Mouse (Mus musculus) kidney, adult 2 months (tissue): ENCODE measurements around the gene Adam8.

ENCODE experiments used
- CTCF ChIP-seq: fragments of 200-500 bp; conservative IDR thresholded peaks from 2 replicates; pipeline ENCODE4 v1.5.1; 2011; ENCODE audit warnings: low read depth, mild to moderate bottlenecking, control low read depth, low read length, moderate library complexity, mixed read lengths; ENCODE audit not compliant: insufficient read depth, insufficient read length
- POLR2A ChIP-seq: fragments of 200-500 bp; IDR thresholded peaks from one replicate; pipeline ENCODE4 v1.6.1; 2011; ENCODE audit warnings: low read depth, low read length, control low read depth

DNA sequence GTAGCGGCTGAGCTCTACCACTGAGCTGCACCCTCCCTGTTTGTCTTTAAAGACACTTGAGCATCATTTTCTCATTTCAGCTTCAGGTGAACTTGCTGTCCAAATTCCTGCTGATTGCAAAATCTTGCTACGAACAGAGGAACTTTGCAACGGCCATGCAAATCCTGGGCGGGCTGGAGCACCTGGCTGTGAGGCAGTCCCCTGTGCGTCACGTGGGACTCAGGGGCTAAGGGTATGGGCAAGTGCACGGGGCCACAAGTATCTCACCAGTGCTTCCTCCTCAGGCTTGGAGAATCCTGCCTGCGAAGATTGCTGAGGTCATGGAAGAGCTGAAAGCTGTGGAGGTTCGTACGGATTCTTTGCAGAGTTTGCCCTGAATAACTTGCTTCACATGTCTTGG lies 55.7 kb downstream of the Adam8 start:
- TF ChIP-seq CTCF (no peak), POLR2A (no peak)
